Mouse (Mus musculus) megakaryocyte, embryonic 14.5 days (primary cell): ENCODE measurements around the gene Tmem114. TPM values are rescaled to one million over a fixed set of nuclear protein-coding genes. Genes with fewer than 3 reads are reported as not detected.
A peak's percentile ranks its signal among the peaks of the same experiment; 100 is the strongest.

Experiments used
- H3K27me3 ChIP-seq: replicated peaks from 2 replicates; pipeline ENCODE3; 2012; ENCODE audit warnings: inconsistent platforms
- H3K36me3 ChIP-seq: replicated peaks from 2 replicates; pipeline ENCODE3; 2012; ENCODE audit warnings: low read length, inconsistent platforms, mixed read lengths
- H3K4me1 ChIP-seq: 2 replicates; pipeline ENCODE4 v1.6.1; 2012; ENCODE audit warnings: inconsistent platforms
- H3K4me3 ChIP-seq: replicated peaks from 2 replicates; pipeline ENCODE3; 2012; ENCODE audit warnings: moderate library complexity, mild to moderate bottlenecking, inconsistent platforms
- H3K9me3 ChIP-seq: 2 replicates; pipeline ENCODE4 v1.6.1; 2012; ENCODE audit warnings: inconsistent platforms
- FLI1 ChIP-seq: IDR thresholded peaks from 2 replicates; pipeline ENCODE4 v1.6.1; 2012; ENCODE audit warnings: low read length, inconsistent platforms, mixed read lengths
- GATA1 ChIP-seq: IDR thresholded peaks from 3 replicates; pipeline ENCODE4 v1.6.1; 2012; ENCODE audit warnings: mixed read lengths, low read length, inconsistent platforms, borderline replicate concordance
- polyA plus RNA-seq: library from polyadenylated mRNA; stranded (reverse); fragments of >175 nt; gene quantifications from 2 replicates; pipeline ENCODE4 v1.2.3, GENCODE M21; 2012; ENCODE audit warnings: low replicate concordance; ENCODE audit not compliant: insufficient read depth

Tmem114 gene
- not detected in 2 replicates for polyA plus RNA-seq

DNA sequence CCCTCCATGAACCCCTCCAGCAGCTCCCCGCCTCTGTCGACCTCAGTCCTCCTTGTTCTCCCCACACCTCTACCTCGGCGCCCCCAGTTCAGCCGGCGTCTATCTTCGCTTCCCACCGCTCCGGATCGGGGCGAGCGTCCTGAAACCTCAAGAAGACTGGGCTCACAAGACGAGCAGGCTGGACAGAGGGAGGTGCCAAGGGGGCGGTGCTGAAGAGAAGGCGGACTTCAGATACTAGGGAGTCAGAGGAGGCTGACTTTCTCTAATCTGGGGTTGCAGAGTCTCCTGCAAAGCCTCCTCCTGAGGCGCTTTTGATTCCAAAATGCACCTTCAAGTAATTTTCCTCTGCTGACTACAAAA is at the start of gene Tmem114:
Tmem114 (minus strand) TSS at position 166 of the 360 bp plus-strand sequence.
- Histone ChIP-seq H3K9me3 (0 out of 2 replicates have a peak, but pooled peaks cover 3% of the 10 kb centered on the region), H3K4me1 (peaks cover 10% of the 10 kb centered on the region), H3K4me3 (peak within 1 kb of the TSS; percentile 33), H3K27me3 (peaks cover 78% of the 10 kb centered on the region), H3K36me3 (no peaks in the 10 kb centered on the region)
- no peak for TF ChIP-seq FLI1
- no peak for TF ChIP-seq GATA1

DNA sequence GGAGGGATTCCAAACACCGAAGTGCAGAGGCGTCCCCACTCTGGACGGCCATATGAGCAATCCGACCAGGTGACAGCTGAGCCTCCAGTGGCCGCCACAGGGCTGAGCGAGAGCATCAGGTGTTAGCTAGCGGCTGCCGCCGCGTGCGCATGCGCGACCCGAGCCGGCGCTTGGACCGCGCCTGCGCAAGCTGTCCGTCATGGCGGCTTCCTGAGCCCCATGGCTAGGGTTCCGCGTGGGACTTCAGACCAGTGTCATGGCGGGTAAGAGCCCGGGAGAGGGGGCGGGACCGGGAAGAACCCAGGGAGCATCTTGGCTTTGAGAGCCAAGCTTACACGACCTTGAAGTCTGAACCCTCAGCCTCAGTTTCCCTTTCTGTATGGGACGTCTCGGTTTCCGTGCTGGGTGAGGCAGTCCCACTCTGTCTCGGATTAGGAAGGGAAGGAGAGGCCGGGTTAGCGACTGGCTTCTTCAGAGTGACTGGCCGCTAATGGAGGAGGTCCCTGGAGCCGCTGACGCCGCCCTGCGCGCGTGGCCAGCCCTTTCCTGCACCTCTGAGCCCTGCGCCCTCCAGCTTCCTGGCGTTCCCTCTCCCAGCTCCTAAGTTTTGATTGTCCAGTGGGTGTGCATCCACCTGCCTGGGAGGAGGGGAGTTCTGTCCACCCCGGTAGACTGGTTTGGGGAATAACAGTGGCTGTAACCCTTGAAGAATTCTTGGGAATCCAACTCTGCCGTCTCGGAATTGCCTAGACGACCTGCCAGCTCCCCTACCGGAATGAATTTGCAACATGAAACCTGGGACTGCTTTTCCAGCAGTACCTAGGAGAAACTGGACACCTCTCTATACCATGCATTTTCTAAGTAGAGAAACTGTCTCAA is 45.9 kb upstream of the Tmem114 start, which contains the start of gene Mettl22:
Mettl22 (plus strand) TSS at position 186 of the 879 bp plus-strand sequence.
- peaks cover 11% of the 10 kb centered on the region for H3K36me3 ChIP-seq
- peak within 1 kb of the TSS; percentile 95 for H3K4me3 ChIP-seq
- no peaks in the 10 kb centered on the region for H3K27me3 ChIP-seq
- no peaks in the 10 kb centered on the region for H3K9me3 ChIP-seq
- H3K4me1 ChIP-seq, result peaks cover 37% of the 10 kb centered on the region
- no peak for TF ChIP-seq GATA1
- no peak for TF ChIP-seq FLI1

DNA sequence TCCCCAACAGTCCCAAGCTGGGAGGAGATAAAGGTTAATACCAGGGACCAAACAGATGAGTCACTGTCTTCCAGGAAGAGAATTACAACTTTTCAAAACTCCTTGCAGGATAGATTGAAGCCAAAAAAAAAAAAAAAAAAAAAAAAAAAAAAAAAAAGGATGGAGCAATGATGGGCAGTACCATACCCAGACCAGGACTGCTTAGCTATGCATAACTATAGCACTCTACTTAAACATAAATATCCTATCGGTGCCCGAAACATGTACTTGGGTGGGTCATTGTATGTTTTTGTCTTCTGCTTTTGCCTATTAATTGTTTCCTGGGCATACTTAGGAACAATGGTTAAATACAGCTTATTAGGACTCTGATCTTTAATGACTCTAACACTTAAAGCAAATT is 45.2 kb upstream of the Tmem114 start:
- peaks cover 37% of the 10 kb centered on the region for H3K4me1 ChIP-seq
- peak overlapping the region; percentile 95 for H3K4me3 ChIP-seq
- no peaks in the 10 kb centered on the region for H3K9me3 ChIP-seq
- H3K36me3 ChIP-seq, result peaks cover 7% of the 10 kb centered on the region
- TF ChIP-seq GATA1 (no peak), FLI1 (no peak)
- no peaks in the 10 kb centered on the region for H3K27me3 ChIP-seq

- Histone ChIP-seq H3K36me3 (no peaks in the 10 kb centered on the region), H3K27me3 (peaks cover 11% of the 10 kb centered on the region), H3K9me3 (no peaks in the 10 kb centered on the region), H3K4me1 (peaks cover 28% of the 10 kb centered on the region), H3K4me3 (no peak overlapping the region)
- no peak for TF ChIP-seq FLI1
- no peak for TF ChIP-seq GATA1
Measured at GRCm38 (mm10) chr16:8459098-8459497, 34.2 kb upstream of the Tmem114 start.

DNA sequence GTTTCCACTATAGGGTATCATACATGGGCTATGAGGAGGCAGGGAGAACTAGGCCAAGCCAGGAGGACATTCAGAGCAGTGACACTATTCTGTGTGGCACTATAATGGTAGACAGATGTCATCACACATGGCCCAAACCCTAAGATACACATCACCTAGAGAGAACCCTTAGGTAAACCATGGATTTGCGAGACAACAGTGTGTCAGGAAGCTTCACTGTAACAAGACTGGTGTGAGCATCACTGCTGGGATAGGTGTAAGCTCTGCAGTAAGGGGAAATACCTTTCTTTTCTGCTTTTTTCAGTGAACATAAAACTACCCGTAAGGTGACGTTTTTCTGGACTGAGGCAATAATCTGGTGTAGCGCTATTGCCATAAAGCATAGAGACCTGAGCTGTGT is 33.5 kb upstream of the Tmem114 start:
- Histone ChIP-seq H3K4me3 (no peak overlapping the region), H3K27me3 (peaks cover 18% of the 10 kb centered on the region), H3K36me3 (no peaks in the 10 kb centered on the region), H3K4me1 (peaks cover 35% of the 10 kb centered on the region), H3K9me3 (no peaks in the 10 kb centered on the region)
- TF ChIP-seq GATA1, result no peak
- no peak for TF ChIP-seq FLI1

GRCm38 (mm10) chr16:8455221-8455620 is 30.3 kb upstream of the Tmem114 start:
- Histone ChIP-seq H3K4me3 (peak overlapping the region; percentile 89), H3K27me3 (peaks cover 39% of the 10 kb centered on the region), H3K36me3 (no peaks in the 10 kb centered on the region), H3K9me3 (no peaks in the 10 kb centered on the region), H3K4me1 (peaks cover 43% of the 10 kb centered on the region)
- TF ChIP-seq GATA1, result no peak
- no peak for TF ChIP-seq FLI1

DNA sequence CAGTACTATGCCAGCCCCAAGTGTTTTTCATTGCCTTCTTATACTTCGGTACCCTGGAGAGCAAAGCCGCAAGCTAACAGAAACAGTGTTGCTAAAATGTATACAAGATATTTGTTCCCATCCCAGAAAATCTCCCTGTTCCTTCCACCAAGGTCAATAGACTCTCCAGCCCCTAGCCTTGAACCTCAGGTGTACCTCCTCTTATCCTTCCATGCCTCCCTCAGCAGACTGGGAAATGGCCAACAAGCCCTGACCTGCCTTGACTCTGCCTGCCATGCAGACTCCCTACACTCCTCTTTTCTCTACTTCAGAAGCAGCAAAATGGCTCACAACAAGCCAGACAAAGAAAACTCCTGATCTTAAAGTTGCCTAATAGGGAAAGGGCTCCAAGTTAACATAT is 28.4 kb upstream of the Tmem114 start:
- 0 out of 2 replicates have a peak, but pooled peaks cover 8% of the 10 kb centered on the region for H3K9me3 ChIP-seq
- no peak overlapping the region for H3K4me3 ChIP-seq
- no peak for TF ChIP-seq GATA1
- no peak for TF ChIP-seq FLI1
- H3K4me1 ChIP-seq, result peaks cover 42% of the 10 kb centered on the region
- no peaks in the 10 kb centered on the region for H3K36me3 ChIP-seq
- H3K27me3 ChIP-seq, result peaks cover 47% of the 10 kb centered on the region

DNA sequence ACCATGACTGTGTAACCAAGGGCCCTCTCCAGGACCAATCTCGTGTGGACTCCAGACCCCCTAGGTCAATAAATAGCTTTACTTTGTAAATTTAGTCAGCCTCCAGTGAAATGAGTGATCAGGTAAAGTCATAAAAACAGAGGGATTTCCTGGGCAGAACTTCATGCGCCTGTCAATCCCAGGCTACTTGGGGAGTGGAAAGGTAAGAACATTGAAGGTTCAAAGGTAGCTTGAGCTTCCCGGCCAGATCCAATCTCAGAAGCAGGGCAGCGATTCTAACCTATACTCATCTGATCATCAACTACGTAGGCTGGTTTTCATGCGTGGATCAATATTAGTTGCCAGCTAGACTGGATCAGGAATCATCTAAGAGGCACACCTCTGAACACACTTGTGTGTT is 21.3 kb upstream of the Tmem114 start:
- H3K4me1 ChIP-seq, result peaks cover 6% of the 10 kb centered on the region; the same call in 1 of the 2 replicates
- no peak overlapping the region for H3K4me3 ChIP-seq
- TF ChIP-seq GATA1 (no peak), FLI1 (no peak)
- H3K27me3 ChIP-seq, result peaks cover 56% of the 10 kb centered on the region
- 0 out of 2 replicates have a peak, but pooled peaks cover 8% of the 10 kb centered on the region for H3K9me3 ChIP-seq
- H3K36me3 ChIP-seq, result no peaks in the 10 kb centered on the region

- H3K27me3 ChIP-seq, result peaks cover 46% of the 10 kb centered on the region
- H3K4me1 ChIP-seq, result peaks cover 6% of the 10 kb centered on the region; the same call in 1 of the 2 replicates
- TF ChIP-seq FLI1 (no peak), GATA1 (no peak)
- 0 out of 2 replicates have a peak, but pooled peaks cover 8% of the 10 kb centered on the region for H3K9me3 ChIP-seq
- H3K4me3 ChIP-seq, result no peak overlapping the region
- H3K36me3 ChIP-seq, result no peaks in the 10 kb centered on the region
Measured at GRCm38 (mm10) chr16:8444911-8445310, 20.0 kb upstream of the Tmem114 start.

DNA sequence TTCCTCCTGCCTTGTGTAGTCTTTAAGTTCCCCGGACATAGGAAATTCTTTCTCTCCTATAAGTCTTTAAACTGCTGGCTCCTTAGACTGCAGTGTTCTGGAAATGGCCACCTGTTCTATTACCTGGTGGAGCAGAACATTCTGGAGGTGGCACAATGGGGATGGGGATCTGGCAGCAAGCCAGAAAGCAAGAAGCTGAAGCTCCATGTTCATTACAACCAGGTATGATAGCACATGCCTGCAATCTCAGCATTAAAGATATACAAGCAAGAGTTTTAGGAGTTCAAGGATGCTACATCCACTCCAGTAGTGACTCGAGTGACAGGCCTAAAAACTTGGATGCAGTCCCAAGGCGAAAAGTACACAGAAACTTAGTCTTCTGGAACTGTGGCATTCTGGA is 7.7 kb upstream of the Tmem114 start:
- H3K27me3 ChIP-seq, result peaks cover 15% of the 10 kb centered on the region
- 0 out of 2 replicates have a peak, but pooled peaks cover 4% of the 10 kb centered on the region for H3K9me3 ChIP-seq
- H3K36me3 ChIP-seq, result no peaks in the 10 kb centered on the region
- H3K4me3 ChIP-seq, result no peak overlapping the region
- no peak for TF ChIP-seq FLI1
- no peak for TF ChIP-seq GATA1
- peaks cover 4% of the 10 kb centered on the region for H3K4me1 ChIP-seq
